Mouse (Mus musculus): ENCODE results near the gene Cnr2.

- TF ChIP-seq MAX (IDR thresholded peaks at IDR 0.05) (no peak), CTCF (IDR thresholded peaks at IDR 0.05; ENCODE audit: control insufficient read depth, insufficient read depth, insufficient read length) (no peak), USF1 (IDR thresholded peaks at IDR 0.05; ENCODE audit: low read depth) (no peak), MYOG (IDR thresholded peaks at IDR 0.05; ENCODE audit: control insufficient read depth, extremely low read depth, insufficient read length) (no peak)
Observed at GRCm38 (mm10) chr4:135938858-135939257, 43.7 kb downstream of the Cnr2 start.

All from C2C12 (cell line).